Mouse (Mus musculus) adrenal gland, adult 2 months (tissue): Measurements from ENCODE around the gene Prkaa1. TPM values are rescaled to one million over a fixed set of nuclear protein-coding genes. Genes with fewer than 3 reads are reported as not detected.
"Not testable (repeated sequence)": the region's sequence is repeated elsewhere in the genome, so short reads cannot be mapped to it uniquely, and the experiment has no call there.

ENCODE experiments used
- DNase-seq: peaks from one replicate; pipeline ENCODE4 v3.0.0; 2021
- polyA plus RNA-seq: library from polyadenylated mRNA; depleted of rRNA; stranded (reverse); fragments of >200 nt; gene quantifications from 2 replicates; pipeline ENCODE4 v1.2.3, GENCODE M21; 2012
- total RNA-seq, 2 experiments: library from RNA; stranded (reverse); gene quantifications; 2 replicates each; pipeline ENCODE4 v1.2.3; 2021

Gene Prkaa1
- total and polyA plus RNA-seq, 3 experiments, result 1.8 to 38.7 (median 36.9) TPM

DNA sequence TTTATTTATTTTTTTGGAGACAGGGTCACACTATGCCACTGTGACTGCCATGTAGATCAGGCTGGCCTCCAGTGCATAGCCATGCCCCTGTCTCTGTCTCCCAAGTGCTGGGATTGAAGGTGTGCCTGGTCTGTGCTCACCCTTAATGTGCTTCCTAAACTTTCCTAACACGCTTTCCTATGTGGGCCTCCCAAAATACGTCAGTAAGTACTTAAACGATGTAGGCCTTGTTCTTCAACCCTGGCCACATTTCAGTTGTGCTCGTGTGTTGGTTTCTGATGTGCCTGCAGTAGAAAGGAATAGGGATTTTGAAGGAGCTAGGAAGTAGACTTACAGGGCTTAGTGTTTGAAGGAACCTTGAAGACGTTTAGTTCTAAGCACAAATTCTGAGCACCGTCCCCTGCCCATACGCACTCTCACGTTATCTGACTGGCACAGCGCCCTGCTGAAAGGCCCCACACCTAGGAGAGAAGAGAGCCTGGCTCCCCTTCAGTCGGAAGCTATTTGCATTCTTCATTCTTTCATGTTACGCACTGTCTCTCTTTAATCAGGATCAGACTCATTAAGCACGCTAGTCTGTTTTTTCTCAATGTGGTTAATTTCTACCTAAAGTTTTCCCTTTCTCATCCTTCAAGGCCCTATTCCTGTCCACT is 21.6 kb downstream of the Prkaa1 start:
- DNase-seq, result no peak

DNA sequence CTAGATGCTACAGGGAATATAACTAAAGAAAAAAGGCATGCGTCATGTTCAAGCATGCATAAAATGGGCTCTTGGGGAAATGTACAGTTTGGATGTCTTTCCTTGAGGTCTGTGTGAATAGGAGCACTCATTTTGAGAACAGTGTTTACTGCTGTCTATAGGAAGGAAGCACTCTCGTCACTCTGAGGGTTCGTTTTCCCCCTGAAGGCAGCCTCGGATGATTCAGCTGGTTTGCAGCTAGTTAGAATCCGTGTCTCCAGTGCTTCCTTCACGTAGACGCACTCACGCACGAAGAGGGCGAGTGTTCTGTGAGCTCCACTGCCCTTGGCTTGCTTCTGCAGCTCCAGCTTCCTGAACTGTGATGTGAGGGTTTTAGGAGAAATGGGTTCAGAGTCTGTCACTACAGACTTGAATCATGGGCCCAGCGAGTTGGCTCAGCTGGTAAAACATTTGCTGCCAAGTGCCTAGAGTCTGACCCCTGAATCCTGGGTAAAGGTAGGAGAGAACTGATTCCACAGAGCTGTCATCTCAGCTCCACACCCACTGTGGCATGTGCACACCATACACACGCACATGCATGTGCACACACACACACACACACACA is 29.7 kb downstream of the Prkaa1 start:
- no peak for DNase-seq

DNA sequence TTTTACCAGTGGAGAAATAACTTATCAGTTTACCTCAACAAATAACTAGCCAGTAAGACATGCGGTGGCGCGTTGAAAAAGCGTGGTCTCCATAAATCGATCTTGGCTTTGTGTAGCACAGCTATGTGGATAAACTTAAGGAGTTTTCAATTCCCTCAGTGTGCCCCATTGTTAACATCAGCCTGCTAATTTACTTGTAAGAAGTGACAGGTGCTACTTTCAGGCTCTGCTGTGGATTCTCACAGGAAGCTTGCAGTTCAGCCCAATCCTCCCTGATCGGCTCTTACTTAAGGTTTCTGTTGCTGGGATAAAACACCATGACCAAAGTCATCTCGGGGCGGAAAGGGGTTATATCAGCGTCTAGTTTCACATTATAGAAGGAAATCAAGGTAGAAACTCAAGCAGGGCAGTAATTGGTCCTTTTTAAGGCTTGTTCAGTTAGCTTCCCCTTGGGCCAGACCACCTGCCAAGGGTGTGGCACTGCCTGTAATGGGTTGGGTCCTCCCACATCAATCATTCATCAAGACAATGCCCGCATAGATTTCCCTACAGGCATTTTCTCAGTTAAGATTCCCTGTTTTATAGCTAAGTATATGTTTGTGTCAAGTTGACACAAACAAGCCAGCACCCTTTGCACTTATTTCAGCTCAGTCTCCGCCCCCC is 41.1 kb downstream of the Prkaa1 start:
- no peak for DNase-seq

DNA sequence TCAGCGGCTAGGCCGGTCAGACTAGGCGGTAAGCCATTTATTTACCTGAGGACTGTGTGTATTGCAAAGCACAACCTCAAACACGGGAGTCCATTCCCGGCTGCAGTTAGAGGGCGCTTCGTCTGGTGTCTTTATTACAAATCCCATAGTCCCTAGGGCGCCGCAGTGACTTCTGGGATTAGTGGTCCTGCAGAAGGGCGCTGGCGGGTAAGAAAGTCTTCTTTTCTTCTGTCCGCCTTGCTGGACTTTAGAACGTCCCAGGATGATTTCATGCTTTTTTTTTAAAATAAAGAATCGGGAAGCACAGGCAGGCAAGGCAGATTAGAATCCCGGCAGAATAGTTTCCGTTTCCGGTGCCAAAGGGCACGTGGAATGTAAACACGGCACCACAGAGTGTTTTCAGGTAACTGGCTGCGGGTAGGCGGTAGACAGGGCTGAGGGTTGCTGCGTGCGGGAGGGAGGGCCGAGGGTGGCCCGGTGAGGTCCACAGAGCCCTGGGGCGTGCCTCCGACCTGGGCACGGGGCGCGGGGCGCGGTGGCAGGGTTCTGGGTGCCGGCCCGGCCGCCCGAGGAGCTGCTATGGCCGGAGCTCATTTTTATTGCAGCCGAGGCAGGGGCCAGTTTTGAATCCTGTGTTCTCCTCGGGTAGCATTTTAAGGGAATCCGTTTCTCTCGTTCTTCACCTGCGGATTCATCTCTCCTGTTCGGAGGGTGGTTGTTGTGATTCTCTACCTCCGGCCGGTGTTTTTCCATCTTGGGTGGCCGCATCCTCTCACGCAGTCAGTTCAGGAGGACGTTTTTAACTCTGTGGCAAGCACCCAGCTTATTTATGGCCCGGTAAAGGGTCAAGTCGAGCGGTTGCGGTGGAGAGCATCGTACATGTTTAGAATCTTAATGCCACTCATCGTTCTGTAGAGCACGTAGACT is 42.0 kb downstream of the Prkaa1 start, which contains the start of gene Ttc33:
TSS of gene Ttc33 (plus strand) at position 160 of the 927 bp plus-strand sequence.
- peak; percentile 85 for DNase-seq

DNA sequence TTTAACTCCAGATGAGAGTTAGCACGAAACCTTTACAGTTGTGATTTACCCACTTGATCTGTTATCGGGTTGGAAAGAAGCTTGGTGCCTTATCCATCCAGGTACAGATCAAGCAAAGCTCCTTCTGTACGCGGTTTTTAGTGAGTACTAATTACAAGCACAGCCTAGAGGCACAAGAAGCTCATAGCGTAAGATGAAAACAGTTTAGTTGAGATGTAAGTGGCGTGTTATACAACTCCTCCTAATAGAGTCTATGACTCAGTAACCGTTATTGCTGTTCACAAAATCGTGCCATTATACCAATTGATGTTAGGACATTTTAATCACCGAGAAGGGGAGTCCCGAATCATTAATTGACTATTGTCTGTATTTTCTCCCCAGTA is 42.6 kb downstream of the Prkaa1 start:
- no peak for DNase-seq

DNA sequence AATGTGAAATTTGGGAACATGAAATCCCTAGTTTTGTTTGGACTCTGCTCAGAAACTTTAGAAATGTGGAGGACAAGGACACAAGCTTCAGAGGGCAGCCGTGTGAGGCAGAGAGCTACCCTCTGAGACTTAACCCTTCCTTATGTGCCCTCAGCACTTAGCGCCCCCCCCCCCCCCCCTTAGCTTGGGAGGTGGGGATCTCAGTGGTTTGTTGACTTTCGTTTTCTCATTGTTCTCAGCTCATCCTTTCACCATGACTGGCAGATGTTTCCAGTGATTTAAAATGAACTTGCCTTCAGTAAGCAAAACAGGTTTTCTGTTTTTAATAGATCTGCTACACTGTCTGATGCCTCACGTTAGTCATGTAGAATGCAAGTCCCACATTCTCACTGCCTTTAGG is 43.5 kb downstream of the Prkaa1 start:
- DNase-seq, result no peak

DNA sequence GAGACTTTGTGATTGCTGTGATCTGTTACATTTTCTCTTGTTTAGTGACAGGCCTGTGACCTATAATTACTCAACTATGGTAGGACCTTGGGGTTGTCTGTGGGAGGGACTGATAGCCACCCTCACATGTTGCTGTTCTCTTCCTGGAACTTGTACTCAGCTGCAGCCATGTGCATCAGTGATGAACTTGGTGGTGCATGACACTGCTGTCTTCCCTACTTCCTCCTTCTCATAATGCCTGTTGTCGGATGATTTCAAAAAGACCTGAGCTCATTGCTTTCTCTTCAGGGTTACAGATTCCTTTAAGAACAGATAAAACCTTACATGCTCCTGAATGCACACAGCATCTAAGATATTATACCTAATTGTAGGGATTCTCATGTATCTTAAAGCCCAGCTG is 44.4 kb downstream of the Prkaa1 start:
- DNase-seq, result no peak

DNA sequence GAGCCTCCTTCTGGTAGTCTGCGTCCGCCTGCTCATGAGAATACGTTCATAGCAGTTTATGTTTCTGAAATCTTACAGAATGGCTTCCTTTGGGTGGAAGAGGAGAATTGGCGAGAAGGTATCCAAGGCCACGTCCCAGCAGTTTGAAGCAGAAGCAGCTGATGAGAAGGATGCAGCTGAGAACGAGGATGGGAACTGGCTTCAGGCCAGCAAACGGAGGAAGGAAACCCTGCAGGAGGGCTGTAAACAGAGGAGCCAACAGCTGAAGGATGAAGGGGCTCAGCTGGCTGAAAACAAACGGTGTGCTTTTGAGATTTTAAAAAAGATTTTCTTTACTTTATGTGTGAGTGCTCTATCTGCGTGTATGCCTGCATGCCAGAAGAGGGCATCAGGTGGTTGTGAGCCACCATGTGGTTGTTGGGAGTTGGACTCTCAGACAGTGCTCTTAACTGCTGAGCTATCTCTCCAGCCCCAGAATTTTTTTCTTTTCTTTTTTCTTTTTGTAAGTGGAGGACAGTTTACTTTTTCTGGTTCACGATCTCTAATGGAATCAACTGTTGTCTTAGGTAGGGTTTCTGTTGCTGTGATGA is 45.9 kb downstream of the Prkaa1 start:
- DNase-seq, result no peak

DNA sequence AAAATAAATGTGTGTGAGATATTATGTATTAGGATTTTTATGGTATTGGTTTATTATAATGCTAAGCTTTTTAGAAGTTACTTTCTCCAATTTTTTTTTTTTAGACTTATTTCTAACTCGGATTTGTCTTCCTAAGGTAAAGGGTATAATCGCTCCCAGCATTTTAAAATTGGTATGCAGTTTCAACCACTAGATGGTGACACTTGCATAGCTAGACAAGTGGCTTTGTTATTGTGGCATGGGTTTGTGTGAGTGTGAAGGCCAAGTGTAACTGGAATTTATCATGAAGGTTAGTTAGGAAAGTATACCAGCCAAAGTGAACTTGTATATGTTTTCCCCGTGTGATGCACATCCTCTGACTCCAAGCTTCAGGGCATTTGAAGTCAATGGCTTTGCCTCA is 50.2 kb downstream of the Prkaa1 start:
- DNase-seq, result no peak

DNA sequence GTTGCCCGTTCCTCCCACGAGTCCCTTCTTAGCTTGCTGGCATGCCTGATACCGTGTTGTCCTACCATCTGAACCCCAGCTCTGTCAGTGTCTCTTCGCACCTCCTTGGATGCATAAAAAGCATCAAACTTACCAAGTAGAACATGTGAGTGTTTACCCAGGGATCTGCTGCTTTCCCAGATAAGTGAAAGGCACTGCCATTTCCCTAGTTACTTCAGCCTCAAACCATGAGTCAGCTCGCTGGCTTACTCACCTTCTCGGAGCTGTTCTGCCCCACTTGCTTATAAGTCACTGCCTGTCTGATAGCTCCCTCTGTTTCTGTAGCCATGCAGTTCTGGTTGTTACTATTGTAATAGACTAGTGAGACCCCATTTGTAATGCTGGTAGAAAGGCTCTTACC is 50.8 kb downstream of the Prkaa1 start:
- peak; percentile 65 for DNase-seq

DNA sequence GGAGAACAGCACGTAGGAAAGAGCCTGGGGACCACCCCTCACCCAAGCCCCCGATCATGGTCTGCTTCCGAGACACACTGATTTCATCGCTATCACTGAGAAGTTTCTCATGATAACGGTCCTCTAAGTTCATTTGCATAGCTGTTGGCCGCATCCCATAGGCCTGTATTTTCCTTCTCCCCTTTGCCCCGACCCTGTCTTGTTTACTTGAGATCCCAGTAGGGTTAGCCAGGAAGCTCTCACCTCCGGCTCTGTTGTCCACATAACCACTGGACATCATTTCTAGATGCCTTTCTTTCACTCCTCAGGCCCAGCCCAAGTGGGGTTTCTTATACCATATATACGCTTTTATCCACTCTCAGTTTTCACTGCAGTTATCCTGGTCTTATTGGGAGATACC is 51.3 kb downstream of the Prkaa1 start:
- DNase-seq, result no peak

DNA sequence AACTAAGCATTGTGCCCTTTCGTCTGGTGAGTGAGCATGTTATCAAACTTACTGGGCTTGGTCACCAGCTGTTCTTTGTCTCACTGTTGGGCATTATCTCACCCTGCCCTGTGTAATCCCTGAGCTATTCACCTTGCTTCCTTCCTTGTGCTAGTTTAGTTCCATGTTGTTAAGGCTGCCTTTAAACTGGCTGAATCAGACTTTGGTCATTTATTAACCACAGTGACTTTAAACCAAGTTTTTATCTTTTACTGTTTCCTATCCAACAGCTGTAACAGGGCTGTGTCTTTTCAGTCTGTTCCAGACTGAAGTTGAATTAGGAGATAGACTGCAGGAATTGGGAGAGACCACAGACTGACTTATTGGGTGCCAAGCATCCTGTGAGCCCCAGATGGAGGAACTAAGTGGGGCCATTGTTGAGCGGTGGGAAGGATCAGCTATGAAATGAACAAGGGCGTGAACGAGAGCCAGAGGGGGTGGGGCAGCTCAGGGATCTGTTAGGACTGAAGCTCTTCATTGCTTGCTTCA is 52.4 kb downstream of the Prkaa1 start:
- no peak for DNase-seq

DNA sequence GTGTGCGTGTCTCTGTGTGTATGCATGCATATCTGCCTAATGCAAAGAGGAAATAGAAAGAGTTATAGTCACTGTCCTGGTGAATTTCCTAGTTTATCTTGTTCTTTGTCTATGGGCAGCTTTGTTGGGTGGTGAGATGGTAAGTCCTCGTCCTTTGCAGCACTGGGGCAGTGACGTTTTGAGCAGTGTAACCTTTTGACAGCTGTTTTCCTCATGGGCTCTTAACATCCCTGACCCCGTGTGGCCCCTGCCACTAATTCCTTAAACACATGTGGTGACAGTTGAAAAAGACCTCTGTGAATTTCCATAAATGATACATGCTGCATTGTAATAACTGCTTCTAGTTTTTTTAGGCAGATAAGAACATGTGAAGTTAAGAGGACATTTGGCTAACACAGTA is 53.0 kb downstream of the Prkaa1 start:
- DNase-seq, result no peak

DNA sequence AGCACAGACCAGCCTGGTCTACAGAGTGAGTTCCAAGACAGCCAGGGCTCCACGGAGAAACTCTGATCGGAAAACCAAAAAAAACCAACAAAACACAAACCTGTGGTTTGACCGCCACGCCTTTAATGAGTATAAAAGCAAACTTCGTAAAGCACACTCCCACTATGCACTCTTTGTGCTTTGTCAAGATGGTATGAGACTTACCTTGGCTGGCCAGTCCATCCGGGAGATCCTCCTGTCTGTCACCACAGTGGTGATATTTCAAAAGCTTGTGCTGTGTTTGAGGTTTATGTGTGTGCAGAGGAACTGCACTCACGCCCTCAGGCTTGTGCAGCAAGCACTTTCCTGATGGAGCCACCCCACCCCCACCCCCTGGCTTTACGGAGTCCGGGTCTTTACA is 61.6 kb downstream of the Prkaa1 start:
- DNase-seq, result no peak

DNA sequence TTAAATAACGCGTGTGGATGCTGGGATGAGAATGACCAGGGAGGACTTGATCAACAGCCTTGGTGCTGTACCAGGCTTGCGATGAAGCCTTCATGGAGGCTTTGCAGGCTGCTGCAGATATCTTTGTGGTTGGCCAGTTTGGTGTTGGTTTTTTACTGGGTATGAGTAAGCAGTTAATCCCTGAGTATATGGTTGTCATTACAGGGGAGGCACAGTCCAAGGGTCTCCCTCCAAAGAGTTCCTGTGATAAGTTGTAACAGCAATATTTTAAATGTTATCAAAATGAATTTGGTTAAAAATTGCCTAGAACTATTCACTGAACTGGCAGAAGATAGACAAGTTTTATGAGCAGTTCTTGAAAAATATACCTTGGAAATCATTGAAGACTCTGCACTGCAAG is 65.5 kb downstream of the Prkaa1 start:
- DNase-seq, result no peak

DNA sequence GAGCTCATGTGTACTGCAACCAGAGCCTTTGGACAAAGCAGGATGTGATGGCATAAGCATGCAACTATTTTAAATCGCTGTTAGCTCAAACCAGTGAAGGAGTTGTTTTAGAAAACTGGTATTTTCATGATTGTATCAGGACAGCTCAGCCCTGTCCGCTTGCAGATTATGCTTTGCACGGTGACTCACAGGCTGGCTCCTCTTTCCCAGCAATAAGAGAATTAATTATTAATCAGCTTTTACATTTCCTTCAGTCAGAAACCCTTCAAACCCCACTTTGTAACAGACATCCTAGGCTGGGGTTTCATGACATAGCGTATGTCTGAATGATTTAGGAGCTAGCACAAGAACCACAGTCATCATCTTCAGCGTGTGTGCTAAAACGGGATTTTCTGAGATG is 76.8 kb downstream of the Prkaa1 start:
- no peak for DNase-seq

DNA sequence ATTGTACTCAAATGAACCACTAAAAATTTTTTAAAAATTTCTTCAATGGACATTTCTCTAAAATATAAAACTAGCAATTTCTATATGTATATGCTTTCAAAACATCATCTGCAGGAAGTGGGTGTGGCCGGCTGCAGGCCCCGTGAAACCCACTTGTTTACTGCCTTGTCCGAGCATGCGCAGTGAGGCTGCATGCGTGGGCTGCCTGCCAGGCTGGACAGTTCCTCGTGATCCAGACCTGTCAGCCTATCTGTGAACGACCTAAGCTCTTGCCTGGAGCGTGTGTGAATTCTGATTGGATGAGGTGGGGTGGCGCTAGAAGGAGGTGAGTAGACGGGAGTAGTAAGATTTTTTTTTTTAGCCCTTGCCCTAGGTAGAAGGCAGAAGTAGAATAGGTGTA is 87.1 kb downstream of the Prkaa1 start:
- not testable (repeated sequence) for DNase-seq
